10 mouse cellular contexts compared by ENCODE assay signal in genomic region chr15:77202881-77203254, GRCm38 (mm10).
DNase-seq lines count a peak whose midpoint lies in the region; ATAC-seq and TF ChIP-seq lines count a peak whose summit lies in the region.
"Had no signal": no experiment of that assay in that cellular context is flagged by ENCODE, and none has a peak within 500 bp of the region (broad histone marks: within the 10 kb centered on the region; RNA-seq: fewer than 3 reads in every experiment).

No protein-coding gene starts in this region.

- H3K9me3 ChIP-seq in hindbrain, embryonic 12.5 days (replicated peaks): no peaks in the 10 kb centered on the region
- H3K9me3 ChIP-seq in hindbrain, embryonic 10.5 days: no peaks in the 10 kb centered on the region
- H3K9me3 ChIP-seq in embryonic facial prominence, embryonic 12.5 days: no peaks in the 10 kb centered on the region
- H3K9me3 ChIP-seq in hindbrain, postnatal 0 days (ENCODE audit: low read length): no peaks in the 10 kb centered on the region
- H3K9me3 ChIP-seq in midbrain, embryonic 12.5 days: no peaks in the 10 kb centered on the region
- H3K9me3 ChIP-seq: G1E had no signal

- H3K36me3 ChIP-seq in hindbrain, embryonic 12.5 days: no peaks in the 10 kb centered on the region
- H3K36me3 ChIP-seq in hindbrain, embryonic 10.5 days: peaks cover 4% of the 10 kb centered on the region; the same call in 1 of the 2 replicates
- no peaks in the 10 kb centered on the region for H3K36me3 ChIP-seq in embryonic facial prominence, embryonic 12.5 days
- no peaks in the 10 kb centered on the region for H3K36me3 ChIP-seq in hindbrain, postnatal 0 days (ENCODE audit: insufficient read depth, low read length)
- no peaks in the 10 kb centered on the region for H3K36me3 ChIP-seq in midbrain, embryonic 12.5 days
- H3K36me3 ChIP-seq: G1E had no signal

- H3K4me1 ChIP-seq in hindbrain, embryonic 12.5 days: peaks cover 26% of the 10 kb centered on the region
- peaks cover 45% of the 10 kb centered on the region for H3K4me1 ChIP-seq in hindbrain, embryonic 10.5 days (replicated peaks)
- H3K4me1 ChIP-seq in embryonic facial prominence, embryonic 12.5 days: peaks cover 34% of the 10 kb centered on the region
- H3K4me1 ChIP-seq in hindbrain, postnatal 0 days (ENCODE audit: insufficient read depth, low read length): peaks cover 16% of the 10 kb centered on the region
- peaks cover 33% of the 10 kb centered on the region for H3K4me1 ChIP-seq in midbrain, embryonic 12.5 days

- H3K27me3 ChIP-seq in hindbrain, embryonic 12.5 days: no peaks in the 10 kb centered on the region
- H3K27me3 ChIP-seq in hindbrain, embryonic 10.5 days (ENCODE audit: insufficient read depth, poor library complexity, severe bottlenecking): no peaks in the 10 kb centered on the region
- H3K27me3 ChIP-seq in embryonic facial prominence, embryonic 12.5 days: no peaks in the 10 kb centered on the region
- no peaks in the 10 kb centered on the region for H3K27me3 ChIP-seq in hindbrain, postnatal 0 days (ENCODE audit: insufficient read depth, low read length)
- no peaks in the 10 kb centered on the region for H3K27me3 ChIP-seq in midbrain, embryonic 12.5 days

- no peak for DNase-seq in hindbrain, embryonic 10.5 days (ENCODE audit: low spot score)
- no peak for DNase-seq in hindbrain, postnatal 0 days (ENCODE audit: low spot score)
- no peak for DNase-seq in embryo, embryonic 9.5 days (ENCODE audit: extremely low spot score)

- H3K4me3 ChIP-seq in hindbrain, embryonic 12.5 days: no peak overlapping the region
- no peak overlapping the region for H3K4me3 ChIP-seq in hindbrain, embryonic 10.5 days
- H3K4me3 ChIP-seq in embryonic facial prominence, embryonic 12.5 days: no peak overlapping the region
- H3K4me3 ChIP-seq in hindbrain, postnatal 0 days (ENCODE audit: low read length): no peak overlapping the region
- H3K4me3 ChIP-seq in midbrain, embryonic 12.5 days: no peak overlapping the region
- H3K4me3 ChIP-seq: left cerebral cortex, adult 2 months had no signal

- peak overlapping the region; percentile 41; the same call in 1 of the 2 replicates for H3K27ac ChIP-seq in hindbrain, embryonic 12.5 days
- H3K27ac ChIP-seq in hindbrain, embryonic 10.5 days: no peak overlapping the region
- H3K27ac ChIP-seq in embryonic facial prominence, embryonic 12.5 days: peak overlapping the region; percentile 65; the same call in 1 of the 2 replicates
- peak overlapping the region; percentile 46 for H3K27ac ChIP-seq in hindbrain, postnatal 0 days
- peak overlapping the region; percentile 22; the same call in 1 of the 2 replicates for H3K27ac ChIP-seq in midbrain, embryonic 12.5 days (replicated peaks)
- H3K27ac ChIP-seq: left cerebral cortex, adult 2 months had no signal

- no peak for TF ChIP-seq CTCF in hindbrain, postnatal 0 days (IDR thresholded peaks at IDR 0.05; ENCODE audit: low read depth)

- ATAC-seq in hindbrain, embryonic 12.5 days (ENCODE audit: low FRiP score): no peak
- ATAC-seq in embryonic facial prominence, embryonic 12.5 days (ENCODE audit: insufficient number of reproducible peaks, insufficient read depth, low FRiP score, low TSS enrichment): no peak
- ATAC-seq in hindbrain, postnatal 0 days: no peak
- no peak for ATAC-seq in midbrain, embryonic 12.5 days (ENCODE audit: low FRiP score, low read depth)
- ATAC-seq in megakaryocyte-erythroid progenitor cell, adult 5-6 weeks (replicated peaks; ENCODE audit: low FRiP score, low TSS enrichment, poor library complexity, severe bottlenecking): no peak
- no peak for ATAC-seq in megakaryocyte progenitor cell, adult 5-6 weeks (replicated peaks; ENCODE audit: poor library complexity)

- H3K9ac ChIP-seq in hindbrain, embryonic 12.5 days: no peak overlapping the region
- H3K9ac ChIP-seq in embryonic facial prominence, embryonic 12.5 days: no peak overlapping the region
- no peak overlapping the region for H3K9ac ChIP-seq in hindbrain, postnatal 0 days (replicated peaks; ENCODE audit: low read length)
- no peak overlapping the region for H3K9ac ChIP-seq in midbrain, embryonic 12.5 days (replicated peaks)

- H3K4me2 ChIP-seq in hindbrain, embryonic 12.5 days (replicated peaks): no peak overlapping the region
- H3K4me2 ChIP-seq in embryonic facial prominence, embryonic 12.5 days (replicated peaks): no peak overlapping the region
- 0 out of 2 replicates have a peak overlapping the region, but pooled peaks have one; percentile 5 for H3K4me2 ChIP-seq in hindbrain, postnatal 0 days (ENCODE audit: low read depth, low read length)
- no peak overlapping the region for H3K4me2 ChIP-seq in midbrain, embryonic 12.5 days (replicated peaks)

- 79% methylated on average over 3 of the region's 3 CpGs for WGBS in hindbrain, embryonic 12.5 days
- 91% methylated on average over 3 of the region's 3 CpGs for WGBS in hindbrain, embryonic 10.5 days
- WGBS in embryonic facial prominence, embryonic 12.5 days: 75% methylated on average over 3 of the region's 3 CpGs
- WGBS in hindbrain, postnatal 0 days: 85% methylated on average over 3 of the region's 3 CpGs
- WGBS in midbrain, embryonic 12.5 days: 84% methylated on average over 3 of the region's 3 CpGs
